Mouse (Mus musculus) MEL-GATA-1-ER (cell line): ENCODE results near the gene Reep3.

Experiments used
- DNase-seq: peaks from one replicate; pipeline ENCODE4 v3.0.0-alpha.2; 2012; ENCODE audit warnings: low read depth; ENCODE audit errors: extremely low read depth

The Reep3 gene

DNA sequence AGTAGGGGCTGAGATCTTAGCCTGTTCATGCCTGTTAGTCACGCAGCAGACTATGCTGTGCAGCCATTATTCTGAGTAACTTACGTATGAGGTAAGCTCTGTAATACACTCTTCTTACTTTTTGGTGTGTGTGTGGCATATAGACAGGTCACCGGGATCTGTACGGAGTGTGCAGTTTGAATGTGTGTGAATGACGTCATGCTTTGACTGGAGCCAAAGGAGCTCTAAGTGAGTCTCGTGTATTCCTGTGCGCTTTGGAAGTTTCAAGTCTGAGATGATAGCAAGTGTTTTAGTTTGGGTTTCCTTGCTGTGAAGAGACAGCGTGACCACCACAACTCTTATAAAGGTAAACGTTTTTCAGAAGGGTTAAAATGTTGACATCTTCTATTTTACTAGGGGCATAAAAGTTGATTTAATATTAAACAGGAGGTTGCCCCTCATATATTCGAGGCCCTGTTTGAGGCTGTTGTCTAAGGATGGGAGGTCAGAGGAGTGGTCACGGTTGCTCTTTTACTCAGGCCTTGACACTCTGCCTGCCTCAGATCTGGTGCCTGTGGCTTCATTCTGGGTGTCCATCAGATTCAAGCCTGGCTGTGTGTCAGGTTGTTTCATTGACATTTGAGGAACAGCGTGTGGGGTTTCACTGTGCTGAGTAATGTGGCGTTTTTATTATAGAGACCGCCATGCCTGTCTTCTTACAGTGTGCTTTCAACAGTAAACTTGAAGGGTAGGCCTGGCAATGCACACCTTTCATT is 14.5 kb upstream of the Reep3 start:
- DNase-seq = no peak

DNA sequence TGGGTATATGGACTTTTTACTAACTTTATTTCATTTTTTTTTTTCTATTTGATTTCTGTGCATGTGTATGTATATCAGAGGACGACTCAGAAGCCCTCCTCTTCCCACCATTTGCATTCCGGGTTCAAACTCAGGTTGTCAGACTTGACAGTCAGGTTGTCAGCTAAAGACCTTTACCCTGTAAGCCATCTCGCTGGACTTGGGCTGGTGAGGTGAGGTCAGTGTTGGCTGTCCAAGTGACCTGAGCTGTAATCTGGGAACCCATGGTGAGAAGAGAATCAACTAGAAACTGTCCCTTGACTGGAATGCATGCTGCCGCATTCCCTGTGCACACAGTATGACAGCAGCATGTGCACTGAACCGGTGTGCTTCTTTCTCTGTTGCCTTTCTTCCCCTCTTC is 12.9 kb upstream of the Reep3 start:
- no peak for DNase-seq

DNA sequence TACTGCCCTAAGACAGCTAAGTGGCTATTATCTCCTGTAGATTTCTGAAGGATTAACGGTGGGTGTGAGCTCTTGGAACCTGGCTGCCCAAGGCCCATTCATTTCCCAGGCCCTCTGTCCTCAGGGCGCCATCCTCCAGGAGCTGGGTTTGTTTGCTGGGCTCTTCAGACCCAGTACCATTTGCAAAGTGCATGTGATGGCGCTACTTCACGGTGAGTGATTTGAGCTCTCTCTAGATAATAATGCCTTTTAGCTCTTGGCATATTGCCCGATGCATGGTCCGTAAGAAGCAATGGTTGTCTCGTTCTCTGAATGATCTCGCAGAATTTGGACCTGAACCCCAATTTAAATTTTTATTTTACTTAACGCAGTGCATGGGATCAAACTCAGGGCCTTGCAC is 11.4 kb upstream of the Reep3 start:
- DNase-seq = no peak

DNA sequence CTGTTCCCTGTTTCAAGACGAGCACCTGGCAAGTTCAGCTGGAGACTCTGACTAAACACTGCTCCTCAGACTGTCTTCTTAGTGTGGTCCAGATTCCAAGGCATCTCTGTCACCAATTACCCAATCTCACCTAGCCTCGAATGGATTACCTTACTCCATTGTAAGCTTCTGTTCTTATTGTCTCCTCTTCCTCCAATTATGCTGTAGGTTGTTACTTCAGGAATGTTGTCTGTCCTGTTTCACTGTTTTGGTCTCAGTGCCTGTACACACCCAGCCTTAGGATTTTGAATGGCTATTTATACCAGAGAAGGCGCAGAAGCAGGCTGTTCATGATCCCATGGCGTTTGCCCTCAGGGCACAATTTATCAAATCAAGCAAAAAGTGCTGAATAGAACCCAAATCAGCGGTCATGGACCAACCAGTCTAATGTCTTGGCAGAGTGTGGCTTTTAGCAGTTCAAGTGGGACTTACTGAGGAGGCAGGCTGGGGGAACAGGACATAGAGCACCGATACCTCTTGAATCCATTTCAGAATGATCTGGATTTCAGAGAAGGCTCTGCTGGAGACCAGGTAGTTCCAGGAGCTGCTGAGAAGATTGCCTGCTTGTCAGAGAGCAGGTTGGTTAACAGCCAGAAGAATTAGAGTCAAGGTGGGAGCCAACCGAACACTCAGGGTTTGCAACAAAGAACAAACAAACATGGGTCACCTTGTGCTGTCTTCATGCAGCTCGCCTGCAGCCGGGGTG is 10.4 kb upstream of the Reep3 start:
- DNase-seq = no peak

DNA sequence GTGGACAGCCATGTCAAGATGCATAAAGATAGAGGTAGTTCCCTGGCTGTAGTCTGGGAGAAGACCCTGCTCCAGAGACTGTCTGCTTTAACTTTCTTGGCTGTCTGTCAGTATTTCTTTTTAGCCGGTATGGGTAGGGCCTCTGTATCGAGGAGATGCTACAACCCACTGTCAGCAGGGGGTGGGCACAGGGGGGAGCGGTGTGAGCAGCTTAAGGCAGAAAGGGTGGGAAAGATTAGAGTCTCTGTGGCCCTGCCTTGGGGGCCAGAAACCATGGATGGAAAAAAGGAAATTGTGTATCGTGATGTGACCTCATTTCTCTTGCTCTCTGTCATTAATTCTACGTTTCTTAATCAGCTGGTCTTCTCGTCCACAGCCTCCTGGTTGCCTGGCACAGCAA is 9.7 kb upstream of the Reep3 start:
- no peak for DNase-seq

DNA sequence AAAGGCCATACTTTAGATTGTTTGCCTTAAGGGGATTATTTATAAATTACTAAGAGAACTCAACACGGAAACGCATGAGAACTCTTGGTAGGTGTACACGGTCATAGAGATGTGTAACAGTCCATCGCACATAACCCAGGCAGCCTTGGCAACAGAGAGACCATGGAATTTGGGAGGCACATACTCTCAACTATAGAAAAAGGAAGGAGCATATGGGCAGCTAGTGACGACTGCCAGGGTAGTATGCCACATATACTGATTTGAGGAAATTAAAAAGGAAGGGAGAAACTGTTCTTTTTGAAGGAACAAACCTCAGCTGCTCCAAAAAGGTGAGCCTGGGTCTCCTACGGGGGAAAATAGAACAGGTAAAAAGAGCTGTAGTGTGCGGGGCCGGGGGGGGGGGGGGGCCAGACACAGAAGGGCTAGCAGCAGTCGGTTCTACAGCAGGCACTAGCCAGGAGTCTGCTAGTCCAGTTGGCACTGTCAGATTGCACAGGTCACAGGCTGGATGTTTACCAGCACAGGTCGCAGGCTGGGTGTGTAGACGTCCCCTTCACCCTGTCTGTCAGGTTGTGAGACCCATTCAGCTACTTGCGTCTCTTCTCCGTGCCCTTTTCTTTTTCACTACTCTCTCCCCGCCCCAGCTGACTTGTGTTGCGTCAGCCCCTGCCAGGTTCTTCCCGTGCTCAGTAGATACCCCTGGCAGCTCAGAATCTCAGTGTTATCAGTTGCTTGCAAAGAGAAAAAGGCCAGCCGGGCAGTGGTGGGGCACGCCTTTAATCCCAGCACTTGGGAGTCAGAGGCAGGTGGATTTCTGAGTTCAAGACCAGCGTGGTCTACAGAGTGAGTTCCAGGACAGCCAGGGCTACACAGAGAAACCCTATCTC is 8.8 kb upstream of the Reep3 start:
- no peak for DNase-seq

DNA sequence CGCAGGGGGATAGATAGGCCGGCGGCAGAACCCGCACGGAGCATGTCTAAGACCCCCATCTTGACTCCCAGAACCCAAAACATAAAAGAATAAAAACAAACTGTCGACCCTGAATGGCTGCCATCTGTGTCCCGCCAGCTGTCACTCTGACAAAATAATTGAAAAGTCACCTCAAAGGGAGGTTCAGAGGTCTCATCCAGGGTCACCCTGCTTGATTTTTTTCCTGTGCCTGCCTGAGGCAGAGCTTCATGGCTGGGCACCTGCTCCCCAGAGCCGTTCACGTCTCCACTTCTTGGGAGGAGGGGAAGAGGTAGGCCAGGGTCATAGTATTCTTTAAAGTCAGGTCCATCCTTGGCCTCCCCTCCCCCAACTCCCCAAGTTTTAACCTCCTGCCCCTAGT is 7.8 kb upstream of the Reep3 start:
- DNase-seq = no peak

DNA sequence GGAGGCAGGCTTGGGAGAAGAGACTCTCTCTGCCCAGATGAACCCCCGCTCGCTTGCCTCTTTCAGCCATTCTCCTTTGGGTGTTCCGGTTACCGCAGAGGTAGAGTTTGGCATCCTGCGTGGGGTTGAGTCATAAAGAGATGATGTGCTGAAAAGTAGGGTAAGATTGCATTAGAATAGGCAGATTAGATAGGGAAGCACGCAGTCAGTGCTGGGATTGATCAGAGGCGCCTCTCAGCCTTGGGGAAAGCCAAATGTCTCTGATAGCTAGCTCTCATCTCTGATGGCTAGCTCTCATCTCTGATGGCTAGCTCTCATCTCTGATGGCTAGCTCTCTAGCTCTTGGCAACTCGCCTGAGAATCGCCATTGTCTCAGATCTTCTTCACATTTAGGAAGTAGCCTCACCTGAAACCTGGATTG is 4.1 kb upstream of the Reep3 start:
- no peak for DNase-seq

DNA sequence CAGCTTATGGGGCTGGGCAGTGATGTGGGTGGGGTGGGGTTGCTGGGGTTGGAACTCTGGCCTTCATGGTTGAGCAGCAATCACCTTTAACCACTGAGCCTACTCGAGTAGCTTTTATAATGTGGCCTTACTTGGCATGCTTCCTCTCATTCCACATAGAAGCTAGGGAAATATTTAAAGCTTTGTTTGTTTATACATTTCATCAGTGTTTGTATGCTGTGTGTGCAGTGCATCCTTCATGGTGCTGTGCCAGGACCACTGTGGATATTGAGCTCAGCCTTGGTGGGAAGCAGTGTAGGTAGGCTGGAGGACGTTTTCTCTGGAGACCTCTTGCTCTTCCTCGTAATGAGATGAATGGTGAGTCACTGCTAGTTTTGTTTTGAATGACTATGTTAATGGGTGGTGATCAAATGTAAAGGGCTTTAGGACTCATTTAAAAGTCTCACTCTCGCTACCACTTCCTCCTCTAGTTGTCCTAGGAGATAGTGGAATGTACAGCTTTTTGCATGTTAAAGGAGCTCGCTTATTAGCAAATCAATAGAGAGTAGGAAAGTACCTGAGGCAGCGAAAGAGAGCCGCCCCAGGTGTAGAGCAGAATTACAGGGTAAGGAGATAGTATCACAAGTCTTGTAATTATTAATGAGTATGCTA is 3.4 kb upstream of the Reep3 start:
- no peak for DNase-seq

DNA sequence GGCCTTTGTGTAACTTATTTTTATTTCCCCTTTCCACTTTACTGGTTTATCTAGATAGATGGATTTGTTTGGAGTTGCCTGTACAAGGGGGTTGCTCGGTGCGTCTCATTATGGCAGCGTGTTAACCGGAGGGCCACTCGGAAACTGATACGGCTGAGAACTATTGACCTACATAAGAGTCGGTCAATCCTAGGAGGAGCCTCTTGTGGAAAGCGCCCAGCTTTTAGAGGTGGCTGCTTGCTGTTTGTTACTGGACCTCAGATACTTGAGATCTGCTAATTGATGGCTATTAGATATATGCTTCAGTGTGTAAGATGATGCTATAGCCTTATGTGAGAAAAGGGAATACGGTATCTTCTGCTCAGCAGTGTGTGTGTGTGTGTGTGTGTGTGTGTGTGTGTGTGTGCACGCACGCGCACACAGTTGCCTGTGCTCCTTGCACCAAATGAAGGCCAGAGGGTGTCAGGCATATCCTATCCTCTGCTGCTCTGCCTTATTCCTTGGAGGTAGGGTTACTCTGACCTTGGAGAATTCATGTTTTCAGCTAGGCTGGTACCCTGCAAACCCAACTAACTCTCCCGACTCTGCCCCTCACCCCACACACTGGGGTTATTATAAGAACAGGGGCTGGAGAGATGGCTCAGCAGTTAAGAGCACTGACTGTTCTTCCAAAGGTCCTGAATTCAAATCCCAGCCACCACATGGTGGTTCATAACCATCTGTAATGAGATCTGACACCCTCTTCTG is 2.6 kb upstream of the Reep3 start:
- DNase-seq = no peak

DNA sequence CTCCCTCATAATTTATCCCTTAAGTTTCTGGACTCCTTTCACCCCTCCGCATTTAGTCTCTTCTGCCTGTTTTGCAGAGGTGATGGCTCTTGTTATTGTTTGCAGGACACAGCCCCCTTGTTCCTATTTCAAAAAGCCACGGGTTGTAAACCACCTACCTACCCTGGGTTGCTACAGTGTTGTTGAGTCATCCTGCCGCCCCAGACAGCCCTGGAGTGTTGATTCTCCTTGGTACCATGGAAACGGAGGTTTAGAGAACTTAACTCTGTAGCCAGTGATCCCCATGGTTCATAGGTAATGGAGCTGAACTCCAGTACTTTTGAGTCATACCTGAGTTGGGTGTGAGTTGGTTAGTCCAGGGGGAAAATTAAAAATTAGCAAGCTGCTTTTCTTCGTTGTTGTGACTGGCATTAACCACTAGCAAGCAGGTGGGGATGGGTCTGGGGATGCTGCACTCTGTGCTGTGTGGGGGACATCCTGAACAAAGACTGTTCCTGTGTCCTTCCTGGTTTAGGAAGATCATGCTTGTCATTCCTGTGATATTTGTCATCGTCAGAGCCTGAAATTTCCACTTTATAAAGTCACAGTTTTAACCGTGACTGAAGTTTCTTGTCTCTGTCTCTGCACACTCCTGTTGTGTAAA is 1.8 kb upstream of the Reep3 start:
- DNase-seq = no peak

DNA sequence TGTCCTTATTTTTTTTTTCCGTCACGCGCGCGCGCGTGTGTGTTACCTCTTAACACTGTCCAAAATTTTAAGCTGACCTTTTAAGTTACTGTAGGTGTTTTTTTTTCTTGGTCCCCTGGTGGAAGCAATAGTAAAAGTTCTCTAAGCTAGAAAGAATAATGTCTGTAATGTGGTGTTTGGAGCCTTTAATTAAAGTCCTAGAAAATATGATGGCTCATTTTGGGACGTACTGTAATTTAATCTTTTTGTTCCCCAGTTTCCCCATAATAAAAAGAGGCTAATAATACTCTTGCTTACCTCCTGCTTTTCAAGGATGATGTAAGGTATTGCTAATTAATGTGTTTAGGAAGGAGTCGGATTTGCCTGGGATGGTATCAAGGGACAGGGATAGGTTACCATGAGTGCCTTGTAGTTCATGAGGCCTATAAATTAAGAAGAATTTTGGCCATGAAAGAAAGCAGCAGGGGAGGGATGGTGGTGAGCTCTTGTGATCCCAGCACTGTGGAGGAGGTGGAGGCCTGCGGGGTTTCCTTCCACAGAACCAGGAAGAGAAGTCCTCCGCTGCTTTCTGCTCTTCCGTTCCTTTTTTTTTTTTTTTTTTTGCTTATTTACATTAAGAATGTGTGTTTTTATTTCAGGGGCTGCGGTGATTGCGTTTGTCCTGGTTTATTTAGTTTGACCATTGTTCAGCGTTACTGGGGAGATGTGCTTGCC is 849 bp upstream of the Reep3 start:
- no peak for DNase-seq

DNA sequence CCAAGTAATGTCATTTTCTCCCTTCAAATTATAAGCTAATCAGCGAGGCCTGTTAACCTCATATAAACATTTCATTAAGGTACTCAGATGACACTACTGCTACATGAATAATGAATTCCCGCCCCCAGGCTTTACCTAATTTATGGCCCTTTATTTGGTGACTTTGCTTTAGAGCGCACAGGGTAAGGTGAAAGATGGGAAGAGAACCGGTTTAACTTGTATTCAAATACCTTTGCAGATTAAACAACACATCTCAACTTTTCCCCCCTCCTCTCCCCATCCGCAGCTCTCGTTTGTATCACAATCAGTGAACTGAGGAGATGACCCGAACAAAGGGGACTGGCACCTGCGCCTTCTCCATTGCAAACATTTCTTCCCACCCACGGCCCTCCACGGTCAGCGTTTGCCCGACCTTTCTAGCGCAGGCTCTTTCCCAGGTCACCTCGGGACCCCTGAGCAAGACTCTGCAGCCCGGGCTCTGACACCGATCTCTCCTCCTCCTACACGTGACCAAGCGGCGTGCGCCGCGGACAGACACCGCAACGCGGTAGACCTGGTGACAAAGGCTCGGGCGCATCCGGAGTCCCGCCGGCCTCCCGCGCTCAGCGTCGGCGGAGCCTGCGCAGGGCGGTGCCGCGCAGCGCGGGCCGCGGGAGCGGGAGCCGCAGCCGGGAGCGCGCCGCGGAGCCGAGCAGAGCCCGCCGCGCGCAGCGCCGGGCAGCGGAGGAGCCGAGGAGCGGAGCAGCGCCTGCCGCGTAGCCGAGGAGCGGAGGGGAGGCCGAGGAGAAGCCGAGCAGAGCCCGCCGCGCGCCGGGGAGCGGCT is 736 bp downstream of the Reep3 start, which contains the start of gene Jmjd1c:
Jmjd1c (plus strand) TSS at position 328 of the 823 bp plus-strand sequence.
- no peak for DNase-seq

DNA sequence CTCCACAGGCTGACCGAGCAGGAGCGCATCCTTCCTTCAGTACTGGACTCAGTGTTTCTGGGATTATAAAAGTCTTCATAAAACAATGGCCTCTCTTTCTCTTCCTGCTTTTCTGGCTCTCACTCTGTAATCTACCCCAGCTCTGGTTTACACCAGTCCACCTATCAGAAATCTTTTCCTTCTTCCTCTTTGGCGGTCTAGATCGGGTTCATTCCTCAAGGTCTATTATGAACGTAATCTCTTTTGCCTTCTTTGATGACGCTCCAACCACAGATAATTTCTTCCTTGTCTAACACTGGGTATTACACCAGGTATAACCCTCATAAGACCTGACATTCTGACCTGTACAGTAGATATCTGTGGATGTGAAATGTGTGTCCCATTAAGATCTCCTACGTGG is 1.8 kb downstream of the Reep3 start:
- DNase-seq = peak; percentile 6

DNA sequence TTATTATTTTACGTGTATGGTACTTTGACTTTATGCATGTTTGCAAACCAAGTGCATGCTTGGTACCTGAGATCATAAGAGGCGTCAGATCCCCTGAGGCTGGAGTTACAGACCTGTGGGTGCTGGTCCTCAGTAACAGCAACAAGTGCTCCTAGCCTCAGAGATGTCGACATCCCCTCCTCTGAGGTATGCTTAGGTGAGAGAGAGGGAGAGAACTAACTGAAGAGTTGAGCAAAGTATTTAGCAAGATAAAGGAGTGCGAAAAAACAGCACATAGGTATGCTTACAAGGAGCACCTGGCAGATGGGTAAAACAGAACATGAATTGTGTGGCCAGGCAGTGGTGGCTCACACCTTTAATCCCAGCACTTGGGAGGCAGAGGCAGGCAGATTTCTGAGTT is 6.1 kb downstream of the Reep3 start:
- no peak for DNase-seq

DNA sequence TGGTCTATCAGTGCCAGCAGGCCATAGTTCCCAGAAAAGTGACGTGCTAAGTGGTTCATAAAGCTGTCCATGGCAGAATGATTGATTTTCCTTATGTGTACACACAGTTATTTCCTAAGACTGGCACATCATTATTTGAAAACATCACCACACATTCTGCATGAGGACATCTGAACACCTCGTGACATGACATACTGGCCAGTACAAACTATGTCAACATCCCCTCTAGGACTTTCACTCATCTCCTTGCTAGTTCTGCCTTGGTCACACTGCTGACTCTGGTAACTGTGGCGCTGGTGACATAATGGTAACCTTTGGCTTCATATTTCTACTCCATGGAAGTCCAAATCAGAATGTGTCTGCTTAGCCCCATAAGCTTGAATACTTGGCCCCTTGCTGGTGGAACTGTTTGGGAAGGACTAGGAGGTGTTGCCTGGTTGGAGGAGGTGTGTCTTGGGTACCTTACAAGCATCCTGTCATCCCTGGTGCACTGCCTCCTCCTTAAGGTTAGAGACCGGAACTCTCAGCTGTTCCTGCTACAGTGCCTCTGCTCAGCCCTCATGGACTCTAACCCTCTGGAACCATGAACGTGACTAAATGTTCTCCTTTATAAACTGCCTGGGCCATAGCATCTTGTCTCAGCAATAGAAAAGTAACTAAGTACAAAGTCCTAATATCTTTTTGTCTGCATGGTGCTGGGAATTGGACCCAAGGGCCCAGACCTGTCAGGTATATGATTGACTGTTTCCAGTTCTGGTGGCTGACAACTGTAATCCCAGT is 9.1 kb downstream of the Reep3 start:
- no peak for DNase-seq

DNA sequence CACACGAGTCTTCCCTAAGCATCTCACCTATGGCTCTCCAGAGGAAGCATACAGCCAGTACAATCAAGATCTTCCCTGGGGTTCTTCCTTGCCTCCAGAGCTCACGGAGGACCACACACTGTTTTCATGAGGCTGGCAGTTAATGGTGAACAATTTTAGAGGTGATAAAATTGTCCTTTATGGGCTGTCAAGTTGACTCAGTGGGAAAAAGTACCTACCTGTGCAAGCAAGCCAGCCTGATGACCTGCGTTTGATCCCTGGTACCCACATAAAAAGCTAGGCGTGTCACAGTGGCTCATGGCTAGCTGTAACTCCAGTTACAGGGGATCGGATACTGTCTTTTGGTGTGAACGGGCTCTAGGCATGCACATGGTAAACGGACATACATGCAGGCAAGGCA is 10.8 kb downstream of the Reep3 start:
- DNase-seq = no peak

DNA sequence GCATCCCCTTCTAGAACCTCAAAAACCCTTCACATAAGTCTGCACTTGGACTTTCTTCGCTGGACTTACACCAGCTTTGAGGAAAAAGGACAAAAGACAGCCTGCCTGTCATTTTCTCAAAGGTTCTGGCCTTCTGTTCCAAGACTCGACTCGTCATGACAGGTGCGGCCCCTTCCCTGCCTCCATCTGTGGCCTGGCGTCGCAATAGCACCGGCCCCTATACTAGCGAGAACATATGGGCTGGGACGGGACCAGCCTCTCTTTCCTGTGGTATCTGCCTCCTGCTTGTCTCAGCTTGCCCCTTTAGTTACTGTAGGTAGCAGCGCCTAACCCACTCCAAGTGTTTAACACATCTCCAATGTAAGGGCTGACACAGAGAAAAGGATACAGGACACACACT is 11.6 kb downstream of the Reep3 start:
- DNase-seq = no peak
